Mouse (Mus musculus): ENCODE data around the gene Tspan2.

GRCm38 (mm10) chr3:102724798-102725459 lies 9.4 kb upstream of the Tspan2 start:
- TF ChIP-seq CTCF (IDR thresholded peaks at IDR 0.05; ENCODE audit: low read depth, low read length) (no peak), GATA1 (IDR thresholded peaks at IDR 0.05; ENCODE audit: borderline replicate concordance, low read length) (no peak), GATA2 (IDR thresholded peaks at IDR 0.05; ENCODE audit: borderline replicate concordance, low read depth, low read length) (no peak), POLR2AphosphoS5 (IDR thresholded peaks at IDR 0.05; ENCODE audit: insufficient replicate concordance, low read depth, low read length) (no peak)
